Mouse (Mus musculus) NIH3T3 (cell line): ENCODE results near the gene Gm17660.
A peak's percentile ranks its signal among the peaks of the same experiment; 100 is the strongest.
"Not testable (repeated sequence)": the region's sequence is repeated elsewhere in the genome, so short reads cannot be mapped to it uniquely, and the experiment has no call there.

Experiments
- DNase-seq: peaks from one replicate; pipeline ENCODE4 v3.0.0-alpha.2; 2012; ENCODE audit warnings: low read depth

Gene Gm17660

GRCm38 (mm10) chr5:104042906-104043305 is 34.5 kb downstream of the Gm17660 start:
- DNase-seq, result peak; percentile 62

DNA sequence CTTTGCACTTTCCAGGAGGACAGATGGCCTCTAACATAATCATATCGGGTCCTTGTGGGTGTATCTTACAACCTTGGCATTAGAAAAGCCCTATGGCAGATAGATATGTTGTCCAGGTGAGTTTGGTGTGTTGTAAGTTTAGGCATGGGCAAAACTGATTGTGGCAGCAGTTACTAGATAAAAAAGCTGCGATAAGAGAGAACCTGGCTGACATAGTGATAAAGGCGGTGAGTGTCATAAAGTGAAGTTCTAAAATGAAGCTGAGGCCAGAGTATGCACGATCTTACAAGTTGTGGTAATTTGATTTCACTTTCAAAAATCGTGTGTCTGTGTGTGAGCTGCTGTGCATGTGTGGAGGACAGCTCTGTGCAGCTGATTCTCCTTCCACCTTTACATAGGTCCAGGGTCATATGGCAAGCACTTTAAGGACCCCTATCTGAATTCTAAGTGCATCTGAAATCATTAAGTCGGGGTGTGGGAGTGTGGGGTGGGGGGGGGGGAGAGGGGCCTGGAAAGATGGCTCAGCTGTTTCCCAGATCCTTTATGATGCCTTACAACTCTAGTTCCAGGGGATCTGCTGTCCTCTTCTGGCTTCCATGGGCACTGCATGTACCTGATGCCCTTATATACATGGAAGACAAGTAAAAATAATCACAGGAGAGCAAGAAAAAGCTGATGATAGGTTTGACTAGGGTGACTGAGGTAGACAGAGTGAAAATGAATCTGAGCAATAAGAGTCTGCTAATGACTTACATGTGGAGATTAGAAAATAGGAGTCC is 38.1 kb downstream of the Gm17660 start:
- DNase-seq, result peak; percentile 84

DNA sequence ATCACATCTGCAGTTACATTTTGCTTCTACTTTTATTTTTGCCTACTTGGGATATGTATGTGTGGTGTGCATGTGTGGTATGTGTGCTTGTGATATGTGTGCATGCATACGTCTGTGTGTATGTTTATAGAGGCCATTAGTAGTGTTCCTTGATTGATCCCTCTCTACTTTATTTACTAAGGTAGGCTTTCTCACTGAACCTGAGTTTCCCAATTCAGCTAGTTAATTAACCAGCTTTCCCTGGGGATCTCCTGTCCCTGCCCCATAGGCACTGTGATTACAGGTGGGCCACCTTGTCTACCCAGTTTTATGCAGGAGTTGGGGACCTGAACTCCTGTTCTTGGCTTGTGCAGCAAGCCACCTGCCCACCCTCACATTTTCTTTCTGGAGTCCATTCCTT is 40.7 kb downstream of the Gm17660 start:
- DNase-seq, result no peak

DNA sequence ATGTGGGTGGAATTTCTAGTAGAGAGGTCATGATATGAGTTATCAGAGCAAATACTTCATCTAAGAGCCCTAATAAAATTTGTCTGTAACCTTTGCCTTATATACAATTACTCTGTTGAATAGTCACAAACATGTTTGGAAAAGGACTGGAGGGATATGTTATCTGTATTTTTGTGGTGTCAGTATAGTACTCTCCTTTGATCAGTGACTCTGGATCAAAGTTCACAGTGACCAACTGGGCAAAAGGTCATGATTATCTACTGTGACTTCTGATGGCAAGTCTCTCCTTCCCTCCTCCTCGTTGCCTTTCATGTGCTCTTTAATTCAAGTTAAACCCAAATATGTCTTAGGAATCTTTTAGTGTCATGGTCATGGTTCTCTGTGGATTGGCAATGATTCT is 41.6 kb downstream of the Gm17660 start:
- DNase-seq, result no peak

- no peak for DNase-seq
Measured at GRCm38 (mm10) chr5:104035066-104035465, 42.3 kb downstream of the Gm17660 start.

GRCm38 (mm10) chr5:104032434-104033097 is 44.8 kb downstream of the Gm17660 start:
- no peak for DNase-seq

- no peak for DNase-seq
Measured at GRCm38 (mm10) chr5:104025245-104025854, 52.1 kb downstream of the Gm17660 start.

DNA sequence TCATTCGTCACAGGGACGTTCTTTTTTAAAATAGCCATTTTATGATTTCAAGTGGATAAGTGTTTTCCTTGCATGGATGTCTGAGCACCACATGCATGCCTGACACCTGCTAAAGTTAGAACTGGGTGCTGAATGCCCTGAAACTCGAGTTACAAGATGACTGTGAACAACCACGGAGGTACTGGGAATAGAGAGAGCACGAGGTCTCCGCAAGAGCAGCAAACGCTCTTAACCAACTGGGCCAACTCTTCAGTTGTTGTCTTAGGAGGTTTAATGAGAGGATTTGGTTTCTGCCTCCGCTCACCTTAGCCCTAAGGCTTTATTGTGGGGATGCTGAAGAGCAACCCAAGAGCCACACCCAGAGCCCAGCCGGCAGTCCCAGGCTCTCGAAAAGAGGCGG is 52.6 kb downstream of the Gm17660 start:
- DNase-seq, result no peak

DNA sequence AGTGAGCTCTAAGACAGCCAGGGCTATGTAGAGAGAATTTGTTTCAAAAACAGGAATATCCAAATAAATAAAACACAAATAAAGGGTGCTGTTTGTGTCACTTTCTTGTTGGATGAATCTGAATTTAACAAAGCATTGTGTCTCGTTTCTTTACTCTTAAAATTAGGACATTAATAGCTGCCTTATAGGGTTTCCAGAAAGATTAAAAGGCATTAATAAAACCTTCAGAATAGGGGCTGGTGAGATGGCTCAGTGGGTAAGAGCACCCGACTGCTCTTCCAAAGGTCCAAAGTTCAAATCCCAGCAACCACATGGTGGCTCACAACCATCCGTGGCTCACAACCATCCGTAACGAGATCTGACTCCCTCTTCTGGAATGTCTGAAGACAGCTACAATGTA is 53.2 kb downstream of the Gm17660 start:
- not testable (repeated sequence) for DNase-seq

- DNase-seq, result no peak
Measured at GRCm38 (mm10) chr5:104023289-104024020, 54.0 kb downstream of the Gm17660 start.

DNA sequence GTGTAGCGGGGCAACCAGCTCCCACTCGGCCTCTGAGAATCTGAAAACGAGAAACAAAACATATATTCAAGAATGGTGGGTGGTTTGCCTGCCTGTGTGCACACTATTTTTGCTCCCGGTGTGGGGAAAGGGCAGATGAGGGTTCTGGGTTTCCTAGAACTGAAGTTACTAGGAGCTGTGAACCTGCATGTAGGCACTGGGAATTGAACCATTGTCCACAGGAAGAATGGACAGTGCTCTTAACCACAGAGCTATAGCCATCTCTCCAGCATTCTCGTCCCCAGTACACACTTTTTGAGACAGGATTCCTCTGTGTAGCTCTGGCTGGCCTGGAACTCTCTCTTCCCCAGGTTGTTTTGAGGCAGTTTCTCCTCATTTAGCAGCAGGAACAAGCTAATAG is 54.9 kb downstream of the Gm17660 start:
- no peak for DNase-seq

DNA sequence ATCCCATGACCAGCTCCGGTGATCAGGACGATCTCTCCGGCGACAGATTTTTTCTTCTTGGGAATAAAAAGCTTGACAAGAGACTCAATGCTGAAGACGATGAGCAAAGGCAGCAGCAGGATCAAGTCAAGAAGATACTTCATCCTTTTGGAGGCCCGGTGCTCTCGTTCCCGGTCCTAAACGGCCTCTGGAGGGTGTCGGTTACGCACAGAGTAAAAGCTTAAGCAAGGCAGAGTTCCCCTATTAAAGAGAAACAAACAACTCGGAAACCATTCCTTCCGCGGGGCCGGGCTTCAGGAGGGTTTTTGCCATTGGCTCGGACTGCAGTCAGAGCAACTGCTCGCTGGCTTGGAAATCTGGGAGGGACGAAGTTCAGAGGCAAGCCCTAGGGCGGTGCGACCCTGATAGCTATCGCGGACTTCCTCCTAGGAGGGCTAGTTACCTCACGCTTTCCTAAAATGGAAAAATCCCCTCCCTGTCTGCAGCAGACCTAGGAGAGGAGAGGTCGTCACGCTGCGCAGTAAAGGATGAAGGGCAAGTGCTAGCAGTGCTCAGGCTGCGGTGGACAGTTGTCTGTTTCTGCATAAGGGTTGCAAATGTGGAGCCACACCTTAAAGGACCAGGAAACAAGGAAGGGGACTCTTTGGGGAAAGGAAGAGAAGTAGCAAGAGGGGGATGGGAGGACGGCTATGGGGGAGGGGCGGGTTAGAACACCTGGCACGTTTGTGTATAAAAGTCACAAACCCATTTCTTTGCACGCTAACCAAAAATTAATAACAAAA is 55.6 kb downstream of the Gm17660 start, which contains the start of gene Hsd17b11:
Gene Hsd17b11, minus strand, starts transcription at position 323 of the 782 bp plus-strand sequence.
- peak; percentile 93 for DNase-seq
